Mouse (Mus musculus) midbrain, embryonic 13.5 days (tissue): ENCODE data around the gene Farsb. TPM values are rescaled to one million over a fixed set of nuclear protein-coding genes. Genes with fewer than 3 reads are reported as not detected.

Experiments
- ATAC-seq: fragments of 200-750 bp; cut with Nextera tagmentation; 2 replicates; pipeline ENCODE4 v1.8.0; 2017; ENCODE audit warnings: mild to moderate bottlenecking, moderate TSS enrichment, moderate library complexity
- H3K27ac ChIP-seq: fragments of 300-500 bp; sonication (generic); 2 replicates; pipeline ENCODE4 v1.5.1; 2015; ENCODE audit warnings: inconsistent platforms, mild to moderate bottlenecking, moderate library complexity
- H3K27me3 ChIP-seq: fragments of 300-500 bp; sonication (generic); 2 replicates; pipeline ENCODE4 v1.6.1; 2015; ENCODE audit warnings: mild to moderate bottlenecking, inconsistent platforms
- H3K36me3 ChIP-seq: fragments of 300-500 bp; sonication (generic); 2 replicates; pipeline ENCODE4 v1.6.1; 2015; ENCODE audit warnings: mild to moderate bottlenecking, inconsistent platforms
- H3K4me1 ChIP-seq: fragments of 300-500 bp; sonication (generic); replicated peaks from 2 replicates; pipeline ENCODE4 v1.6.1; 2015; ENCODE audit warnings: inconsistent platforms
- H3K4me2 ChIP-seq: fragments of 300-500 bp; sonication (generic); replicated peaks from 2 replicates; pipeline ENCODE4 v1.6.1; 2015; ENCODE audit warnings: moderate library complexity, mild to moderate bottlenecking, inconsistent platforms
- H3K4me3 ChIP-seq: fragments of 300-500 bp; sonication (generic); replicated peaks from 2 replicates; pipeline ENCODE4 v1.5.1; 2015; ENCODE audit warnings: mild to moderate bottlenecking, inconsistent platforms
- H3K9ac ChIP-seq: fragments of 300-500 bp; sonication (generic); replicated peaks from 2 replicates; pipeline ENCODE4 v1.6.1; 2015; ENCODE audit warnings: mild to moderate bottlenecking, inconsistent platforms
- H3K9me3 ChIP-seq: fragments of 300-500 bp; sonication (generic); 2 replicates; pipeline ENCODE4 v1.6.1; 2016; ENCODE audit warnings: mild to moderate bottlenecking, inconsistent platforms
- WGBS: fragments of 180-500 bp; shearing (Covaris S2); methylation state at CpG from one replicate; pipeline ENCODE4 v1.1.7; 2015; 5-methylcytosine and 5-hydroxymethylcytosine counted together
- polyA plus RNA-seq: library from polyadenylated mRNA; unstranded; fragments of >200 nt; fragmentation: Nextera tagmentation; extraction: Ambion mirVana; gene quantifications from 2 replicates; pipeline ENCODE4 v1.2.1, GENCODE M21; 2015

Gene Farsb
- polyA plus RNA-seq, 1 experiment from 2014 or later, result 140 TPM

- Histone ChIP-seq H3K4me3 (no peak overlapping the region), H3K9ac (no peak overlapping the region), H3K9me3 (no peaks in the 10 kb centered on the region), H3K4me1 (no peaks in the 10 kb centered on the region), H3K36me3 (peaks cover 7% of the 10 kb centered on the region; the same call in 1 of the 2 replicates), H3K4me2 (no peak overlapping the region), H3K27me3 (0 out of 2 replicates have a peak, but pooled peaks cover 6% of the 10 kb centered on the region), H3K27ac (no peak overlapping the region)
- no peak for ATAC-seq
- 84% methylated on average over 5 of the region's 5 CpGs for WGBS
Measured at GRCm38 (mm10) chr1:78414421-78414820, 74.3 kb downstream of the Farsb start.

DNA sequence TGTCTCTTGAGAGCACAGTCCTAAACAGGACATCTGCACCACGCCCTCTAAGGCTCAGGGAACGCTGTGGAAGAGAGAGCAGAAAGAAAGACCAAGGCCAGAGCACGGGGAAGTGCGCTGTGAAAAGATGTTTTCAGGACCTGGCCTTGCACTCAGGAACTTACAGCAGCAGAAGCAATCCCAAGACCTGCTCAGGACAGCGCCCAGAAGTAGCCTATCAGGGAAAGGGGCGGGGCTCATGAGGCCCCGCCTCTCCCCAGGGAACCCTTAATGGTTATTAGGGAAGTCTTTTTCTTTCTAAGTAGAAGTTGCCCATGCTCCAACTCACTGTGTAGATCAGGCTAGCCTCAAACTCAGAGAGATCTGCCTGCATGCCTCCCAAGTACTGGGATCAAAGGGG is 76.0 kb downstream of the Farsb start:
- Histone ChIP-seq H3K27ac (no peak overlapping the region), H3K4me2 (no peak overlapping the region), H3K27me3 (0 out of 2 replicates have a peak, but pooled peaks cover 1% of the 10 kb centered on the region), H3K4me3 (no peak overlapping the region), H3K9ac (no peak overlapping the region), H3K4me1 (no peaks in the 10 kb centered on the region), H3K36me3 (peaks cover 4% of the 10 kb centered on the region; the same call in 1 of the 2 replicates), H3K9me3 (no peaks in the 10 kb centered on the region)
- ATAC-seq, result no peak
- WGBS, result 27% methylated on average over 7 of the region's 7 CpGs

- no peak overlapping the region for H3K4me2 ChIP-seq
- H3K4me3 ChIP-seq, result no peak overlapping the region
- no peaks in the 10 kb centered on the region for H3K36me3 ChIP-seq
- no peaks in the 10 kb centered on the region for H3K4me1 ChIP-seq
- 92% methylated on average over 2 of the region's 2 CpGs for WGBS
- no peak for ATAC-seq
- H3K9me3 ChIP-seq, result no peaks in the 10 kb centered on the region
- no peaks in the 10 kb centered on the region for H3K27me3 ChIP-seq
- H3K9ac ChIP-seq, result no peak overlapping the region
- no peak overlapping the region for H3K27ac ChIP-seq
Measured at GRCm38 (mm10) chr1:78409396-78409795, 79.3 kb downstream of the Farsb start.

DNA sequence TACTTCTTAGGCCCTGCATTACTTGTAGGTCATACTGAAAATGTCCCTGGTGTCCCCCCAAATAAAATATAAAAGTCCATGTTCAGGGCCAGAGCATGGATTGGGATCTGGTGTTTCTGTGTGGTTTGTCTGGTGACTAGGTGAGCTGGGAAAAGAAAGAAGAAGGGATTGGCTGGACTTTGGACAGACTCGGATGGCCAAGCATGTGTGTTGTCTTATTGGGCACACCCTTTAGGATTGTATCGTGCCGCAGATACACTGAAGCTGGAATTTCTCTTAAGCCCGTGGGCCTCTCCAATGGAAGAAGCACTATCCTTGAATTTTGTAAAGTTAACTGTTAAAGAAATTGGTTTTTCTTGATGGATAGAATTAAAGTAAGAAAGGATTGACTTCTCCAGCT is 87.3 kb downstream of the Farsb start:
- Histone ChIP-seq H3K27ac (no peak overlapping the region), H3K9me3 (no peaks in the 10 kb centered on the region), H3K4me1 (0 out of 2 replicates have a peak, but pooled peaks cover 1% of the 10 kb centered on the region), H3K36me3 (no peaks in the 10 kb centered on the region), H3K4me2 (no peak overlapping the region), H3K4me3 (no peak overlapping the region), H3K9ac (no peak overlapping the region), H3K27me3 (no peaks in the 10 kb centered on the region)
- no peak for ATAC-seq
- 92% methylated on average over 4 of the region's 4 CpGs for WGBS

DNA sequence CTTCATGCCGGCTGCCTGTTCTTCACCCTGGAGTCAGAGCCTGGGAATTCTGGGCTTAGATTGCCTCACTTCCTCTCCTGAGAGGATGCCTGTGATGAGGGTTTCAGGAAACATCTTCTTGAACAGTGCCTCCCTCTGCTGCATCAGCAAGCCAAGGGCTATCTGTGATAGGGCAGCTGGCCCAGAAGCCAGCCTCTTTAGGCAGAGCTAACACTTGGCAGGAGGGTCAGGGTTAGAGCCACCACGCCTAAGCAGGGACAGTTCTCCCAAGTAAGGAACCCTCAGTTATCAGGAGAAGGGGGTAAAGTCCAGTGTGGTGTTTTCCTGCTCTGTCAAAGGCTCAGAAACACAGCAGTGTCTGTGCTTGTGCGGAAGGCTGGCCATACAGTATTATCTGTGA is 88.9 kb downstream of the Farsb start:
- no peak overlapping the region for H3K27ac ChIP-seq
- no peak overlapping the region for H3K4me2 ChIP-seq
- peaks cover 11% of the 10 kb centered on the region for H3K4me1 ChIP-seq
- no peaks in the 10 kb centered on the region for H3K9me3 ChIP-seq
- 81% methylated on average over 3 of the region's 3 CpGs for WGBS
- H3K9ac ChIP-seq, result no peak overlapping the region
- H3K36me3 ChIP-seq, result no peaks in the 10 kb centered on the region
- no peaks in the 10 kb centered on the region for H3K27me3 ChIP-seq
- ATAC-seq, result no peak
- H3K4me3 ChIP-seq, result no peak overlapping the region

GRCm38 (mm10) chr1:78396320-78396913 is 92.3 kb downstream of the Farsb start:
- WGBS, result 53% methylated on average over 8 of the region's 8 CpGs
- H3K4me3 ChIP-seq, result no peak overlapping the region
- H3K4me1 ChIP-seq, result peaks cover 11% of the 10 kb centered on the region
- no peak overlapping the region for H3K9ac ChIP-seq
- H3K9me3 ChIP-seq, result no peaks in the 10 kb centered on the region
- no peak for ATAC-seq
- H3K36me3 ChIP-seq, result no peaks in the 10 kb centered on the region
- no peaks in the 10 kb centered on the region for H3K27me3 ChIP-seq
- no peak overlapping the region for H3K27ac ChIP-seq
- H3K4me2 ChIP-seq, result no peak overlapping the region

DNA sequence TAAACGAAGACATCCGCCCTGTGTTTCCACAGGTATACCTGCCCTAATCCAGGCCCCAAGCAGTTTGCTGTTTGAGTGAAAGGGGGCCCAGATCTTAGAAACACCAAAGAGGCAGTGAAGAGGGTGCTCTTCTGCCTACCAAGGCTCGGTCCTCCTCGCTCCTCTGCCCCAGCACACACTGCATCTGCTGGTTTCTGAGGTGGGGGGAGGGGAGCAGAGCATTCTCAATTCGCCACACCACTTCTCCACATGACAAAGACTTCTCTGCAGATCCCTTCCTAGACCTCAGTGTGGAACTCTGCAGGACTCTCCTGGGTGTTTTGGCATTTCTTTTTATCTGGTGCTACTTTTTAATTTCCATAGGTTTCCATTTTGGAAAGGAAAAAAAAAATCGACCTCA is 93.0 kb downstream of the Farsb start:
- Histone ChIP-seq H3K4me1 (peaks cover 11% of the 10 kb centered on the region), H3K27ac (no peak overlapping the region), H3K4me3 (no peak overlapping the region), H3K27me3 (no peaks in the 10 kb centered on the region), H3K9me3 (no peaks in the 10 kb centered on the region), H3K9ac (no peak overlapping the region), H3K4me2 (no peak overlapping the region), H3K36me3 (no peaks in the 10 kb centered on the region)
- no peak; the same call in 1 of the 2 replicates for ATAC-seq
- WGBS, result 27% methylated on average over 6 of the region's 6 CpGs

- Histone ChIP-seq H3K36me3 (no peaks in the 10 kb centered on the region), H3K4me3 (no peak overlapping the region), H3K4me1 (peaks cover 11% of the 10 kb centered on the region), H3K27me3 (no peaks in the 10 kb centered on the region), H3K9me3 (no peaks in the 10 kb centered on the region), H3K27ac (no peak overlapping the region), H3K9ac (no peak overlapping the region), H3K4me2 (no peak overlapping the region)
- WGBS, result 66% methylated on average over 8 of the region's 8 CpGs
- ATAC-seq, result no peak
Measured at GRCm38 (mm10) chr1:78395191-78395735, 93.4 kb downstream of the Farsb start.

DNA sequence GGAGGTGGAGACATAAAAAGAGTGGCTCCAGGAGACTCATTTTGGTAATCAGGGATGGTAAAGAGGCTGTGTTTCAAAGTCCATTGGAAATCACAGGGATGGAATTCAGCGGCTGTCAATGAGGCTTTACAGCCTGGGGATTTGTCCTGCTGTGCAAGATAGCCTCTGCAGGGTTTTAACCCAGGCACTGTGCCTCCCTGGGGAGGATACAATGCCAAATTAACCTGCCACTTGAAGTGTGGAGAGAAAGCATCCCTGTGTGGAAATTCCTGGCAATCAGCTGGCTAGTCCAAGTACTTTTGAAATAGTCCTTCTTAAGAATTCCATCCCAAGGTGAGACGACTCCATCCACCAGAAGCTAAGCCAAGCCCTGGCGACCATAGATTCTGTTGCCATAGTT is 99.8 kb downstream of the Farsb start:
- H3K9ac ChIP-seq, result no peak overlapping the region
- ATAC-seq, result no peak
- no peaks in the 10 kb centered on the region for H3K27me3 ChIP-seq
- WGBS, result 3% methylated on average over 3 of the region's 3 CpGs
- H3K9me3 ChIP-seq, result no peaks in the 10 kb centered on the region
- no peak overlapping the region for H3K4me2 ChIP-seq
- no peak overlapping the region for H3K27ac ChIP-seq
- no peak overlapping the region for H3K4me3 ChIP-seq
- no peaks in the 10 kb centered on the region for H3K36me3 ChIP-seq
- H3K4me1 ChIP-seq, result peaks cover 3% of the 10 kb centered on the region

DNA sequence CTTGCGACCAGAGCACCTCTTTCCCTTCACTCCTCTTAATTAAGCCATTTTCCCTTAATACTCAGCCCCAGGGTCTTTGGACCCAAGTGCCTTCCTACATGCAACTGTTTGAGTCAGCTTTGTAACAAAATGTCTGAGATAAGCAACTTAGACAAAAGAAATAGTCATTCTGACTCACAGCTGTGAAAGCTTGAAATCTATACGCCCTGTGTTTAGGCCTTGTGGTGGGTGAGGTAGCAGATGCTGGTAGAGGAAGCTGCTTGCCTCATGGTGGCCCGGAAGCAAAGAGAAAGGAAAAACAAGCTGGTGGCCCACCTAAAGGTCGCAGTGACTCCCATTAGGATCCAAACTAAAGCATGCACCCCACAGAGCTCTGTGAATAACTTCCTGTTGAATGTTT is 100.8 kb downstream of the Farsb start:
- WGBS, result 53% methylated on average over 4 of the region's 4 CpGs
- no peak overlapping the region for H3K4me3 ChIP-seq
- no peaks in the 10 kb centered on the region for H3K36me3 ChIP-seq

DNA sequence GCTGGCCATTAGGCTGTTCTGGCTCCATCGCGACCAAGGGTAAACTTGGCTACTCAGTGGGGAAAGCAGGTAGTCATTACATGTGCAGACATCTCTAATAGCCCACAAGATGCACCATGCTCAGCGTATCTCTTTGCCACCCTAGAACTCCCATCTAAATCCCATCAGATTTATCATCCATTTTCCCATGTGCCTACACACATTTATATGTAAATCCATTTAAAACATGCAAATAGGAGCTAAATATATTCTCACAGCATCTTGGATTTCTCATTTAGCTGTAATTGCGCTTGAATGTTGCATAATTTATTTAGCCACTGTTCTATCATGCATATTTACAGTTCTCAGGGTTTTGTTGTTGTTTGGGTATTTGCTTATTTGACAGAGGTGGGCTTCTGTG is 107.7 kb downstream of the Farsb start:
- Histone ChIP-seq H3K9ac (no peak overlapping the region), H3K27me3 (no peaks in the 10 kb centered on the region), H3K4me3 (no peak overlapping the region), H3K4me2 (no peak overlapping the region), H3K27ac (no peak overlapping the region), H3K4me1 (no peaks in the 10 kb centered on the region), H3K36me3 (no peaks in the 10 kb centered on the region), H3K9me3 (no peaks in the 10 kb centered on the region)
- WGBS, result 87% methylated on average over 4 of the region's 4 CpGs
- ATAC-seq, result no peak

More for the DNA sequence above, 100.8 kb downstream of the Farsb start:
- no peak for ATAC-seq
- H3K9ac ChIP-seq, result no peak overlapping the region
- no peak overlapping the region for H3K4me2 ChIP-seq
- H3K27ac ChIP-seq, result no peak overlapping the region
- H3K9me3 ChIP-seq, result no peaks in the 10 kb centered on the region
- no peaks in the 10 kb centered on the region for H3K27me3 ChIP-seq
- peaks cover 3% of the 10 kb centered on the region for H3K4me1 ChIP-seq

GRCm38 (mm10) chr1:78375058-78375457 is 113.6 kb downstream of the Farsb start:
- H3K4me1 ChIP-seq, result no peaks in the 10 kb centered on the region
- WGBS, result 97% methylated on average over 3 of the region's 3 CpGs
- no peak overlapping the region for H3K4me3 ChIP-seq
- H3K4me2 ChIP-seq, result no peak overlapping the region
- H3K27me3 ChIP-seq, result no peaks in the 10 kb centered on the region
- no peak for ATAC-seq
- H3K9ac ChIP-seq, result no peak overlapping the region
- H3K27ac ChIP-seq, result no peak overlapping the region
- peaks cover 9% of the 10 kb centered on the region; the same call in 1 of the 2 replicates for H3K9me3 ChIP-seq
- H3K36me3 ChIP-seq, result no peaks in the 10 kb centered on the region; the same call in 1 of the 2 replicates

DNA sequence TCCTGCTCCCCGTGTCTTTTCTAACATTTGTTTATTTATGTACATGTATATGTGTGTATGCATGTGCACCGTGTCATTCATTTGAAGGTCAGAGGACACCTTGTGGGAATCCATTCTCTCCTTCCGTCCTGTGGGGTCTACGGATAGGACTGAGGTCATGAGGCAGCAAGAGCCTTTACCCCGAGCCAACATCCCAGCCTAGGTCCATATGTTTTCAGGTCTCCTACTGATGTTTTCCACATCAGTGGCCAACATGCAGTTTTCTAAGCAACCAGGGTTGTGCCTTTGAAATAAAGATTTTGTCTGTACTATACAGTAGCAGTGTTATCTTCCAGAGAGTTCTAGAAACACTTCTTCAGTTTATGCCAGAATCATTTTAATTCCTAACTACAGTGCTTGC is 114.9 kb downstream of the Farsb start:
- H3K4me1 ChIP-seq, result no peaks in the 10 kb centered on the region
- H3K27me3 ChIP-seq, result no peaks in the 10 kb centered on the region
- peaks cover 9% of the 10 kb centered on the region; the same call in 1 of the 2 replicates for H3K9me3 ChIP-seq
- no peak overlapping the region for H3K9ac ChIP-seq
- H3K4me2 ChIP-seq, result no peak overlapping the region
- H3K36me3 ChIP-seq, result no peaks in the 10 kb centered on the region; the same call in 1 of the 2 replicates
- H3K27ac ChIP-seq, result no peak overlapping the region
- ATAC-seq, result no peak
- 97% methylated on average over 5 of the region's 5 CpGs for WGBS
- no peak overlapping the region for H3K4me3 ChIP-seq
